Mouse (Mus musculus): ENCODE measurements around the gene Upk3b. TPM values are rescaled to one million over a fixed set of nuclear protein-coding genes. Genes with fewer than 3 reads are reported as not detected.
"Not testable (repeated sequence)": the region's sequence is repeated elsewhere in the genome, so short reads cannot be mapped to it uniquely, and the experiment has no call there.

Gene Upk3b
- polyA plus RNA-seq, 1 experiment from 2014 or later: not detected

DNA sequence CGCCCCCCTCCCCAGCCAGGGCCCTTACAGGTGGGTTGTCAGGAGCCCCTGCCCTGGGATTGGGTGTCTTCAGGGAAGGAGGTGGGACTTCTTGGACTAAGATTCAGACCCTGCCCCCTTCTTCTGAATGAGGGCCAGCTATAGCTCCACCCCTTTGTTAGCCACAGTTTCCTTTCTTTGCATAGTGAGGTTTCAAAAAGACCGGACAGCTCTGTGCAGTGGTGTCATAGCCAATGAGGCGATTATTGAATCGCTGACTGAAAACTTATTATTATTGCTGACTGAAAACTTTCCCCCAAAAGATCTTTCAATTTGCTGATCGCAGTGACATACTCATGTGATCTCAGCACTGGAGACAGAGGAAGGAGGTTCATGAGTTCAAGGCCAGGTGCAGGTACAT is 1.9 kb downstream of the Upk3b start:
- no peak overlapping the region for H3K27ac ChIP-seq
- no peaks in the 10 kb centered on the region for H3K9me3 ChIP-seq
- H3K27me3 ChIP-seq (replicated peaks): no peaks in the 10 kb centered on the region
- WGBS: 41% methylated on average over 5 of the region's 5 CpGs
- no peaks in the 10 kb centered on the region for H3K4me1 ChIP-seq
- H3K9ac ChIP-seq: no peak overlapping the region
- H3K36me3 ChIP-seq (replicated peaks): no peaks in the 10 kb centered on the region
- H3K4me3 ChIP-seq: no peak overlapping the region
- ATAC-seq (replicated peaks): no peak
- H3K4me2 ChIP-seq: no peak overlapping the region

DNA sequence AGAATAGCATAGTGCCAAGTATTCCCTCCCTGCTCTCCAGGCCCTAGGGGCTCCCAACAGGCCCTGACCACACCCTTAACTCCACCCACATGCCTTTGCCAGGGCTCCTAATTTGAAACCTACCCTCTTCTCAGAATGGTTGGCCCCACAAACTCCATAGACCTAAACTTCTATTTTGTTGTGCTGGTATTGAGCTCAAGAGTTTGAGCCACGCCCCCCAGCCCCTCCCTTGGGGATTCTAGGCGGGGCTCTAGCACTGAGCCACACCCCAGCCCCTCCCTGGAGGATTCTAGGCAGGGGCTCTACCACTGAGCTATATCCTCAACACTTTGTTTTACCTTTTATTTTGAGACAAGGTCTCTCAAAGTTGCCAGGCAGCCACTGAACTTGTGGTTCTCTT is 3.0 kb downstream of the Upk3b start:
- Histone ChIP-seq H3K9ac (no peak overlapping the region), H3K4me3 (no peak overlapping the region), H3K36me3 (replicated peaks) (no peaks in the 10 kb centered on the region), H3K4me2 (no peak overlapping the region), H3K27me3 (replicated peaks) (no peaks in the 10 kb centered on the region), H3K27ac (no peak overlapping the region), H3K9me3 (no peaks in the 10 kb centered on the region), H3K4me1 (no peaks in the 10 kb centered on the region)
- no peak for ATAC-seq (replicated peaks)
- 34% methylated on average over 2 of the region's 2 CpGs for WGBS

DNA sequence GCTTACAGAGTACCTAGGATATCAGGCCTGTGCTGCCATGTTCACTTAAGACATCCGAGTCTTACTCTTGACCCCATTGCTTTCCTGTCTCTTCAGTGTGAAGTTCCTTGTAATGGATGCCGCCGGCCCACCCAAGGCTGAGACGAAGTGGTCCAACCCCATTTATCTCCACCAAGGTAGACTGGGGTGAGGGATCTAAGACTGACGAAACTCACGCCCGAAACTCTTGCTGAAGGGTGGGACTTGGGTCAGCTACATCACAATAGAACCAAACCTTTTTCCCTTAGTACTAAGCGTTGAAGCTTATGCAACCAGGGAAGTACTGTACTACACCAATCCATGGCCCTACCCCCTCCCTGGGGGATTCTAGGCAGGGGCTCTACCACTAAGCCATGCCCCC is 3.4 kb downstream of the Upk3b start:
- Histone ChIP-seq H3K36me3 (replicated peaks) (no peaks in the 10 kb centered on the region), H3K27ac (no peak overlapping the region), H3K9me3 (no peaks in the 10 kb centered on the region), H3K27me3 (replicated peaks) (no peaks in the 10 kb centered on the region), H3K9ac (no peak overlapping the region), H3K4me2 (no peak overlapping the region), H3K4me3 (no peak overlapping the region), H3K4me1 (no peaks in the 10 kb centered on the region)
- ATAC-seq (replicated peaks): no peak
- WGBS: 94% methylated on average over 8 of the region's 8 CpGs

DNA sequence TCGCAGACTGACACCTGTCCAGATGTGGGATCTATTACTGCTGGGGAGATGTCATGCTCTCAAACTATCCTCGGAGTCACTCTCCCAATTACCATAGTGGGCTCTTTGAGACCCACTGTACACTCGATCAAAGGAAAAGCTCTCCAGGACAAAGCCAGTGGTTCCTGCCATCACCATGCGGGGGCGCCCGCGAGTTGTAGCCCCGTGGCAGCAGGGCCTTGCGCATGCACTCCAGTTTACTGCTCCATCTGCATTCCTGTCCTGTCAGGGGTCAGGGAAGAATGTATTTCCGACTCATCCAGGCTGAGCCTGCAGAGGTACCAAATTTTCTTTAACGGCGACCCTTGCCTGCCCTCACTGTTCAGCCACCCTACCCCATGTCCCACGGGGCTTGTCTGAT is 6.6 kb downstream of the Upk3b start:
- Histone ChIP-seq H3K4me1 (no peaks in the 10 kb centered on the region), H3K4me2 (no peak overlapping the region), H3K9ac (no peak overlapping the region), H3K27ac (no peak overlapping the region), H3K9me3 (no peaks in the 10 kb centered on the region), H3K27me3 (replicated peaks) (no peaks in the 10 kb centered on the region), H3K36me3 (replicated peaks) (no peaks in the 10 kb centered on the region), H3K4me3 (no peak overlapping the region)
- ATAC-seq (replicated peaks): no peak
- 77% methylated on average over 13 of the region's 13 CpGs for WGBS

DNA sequence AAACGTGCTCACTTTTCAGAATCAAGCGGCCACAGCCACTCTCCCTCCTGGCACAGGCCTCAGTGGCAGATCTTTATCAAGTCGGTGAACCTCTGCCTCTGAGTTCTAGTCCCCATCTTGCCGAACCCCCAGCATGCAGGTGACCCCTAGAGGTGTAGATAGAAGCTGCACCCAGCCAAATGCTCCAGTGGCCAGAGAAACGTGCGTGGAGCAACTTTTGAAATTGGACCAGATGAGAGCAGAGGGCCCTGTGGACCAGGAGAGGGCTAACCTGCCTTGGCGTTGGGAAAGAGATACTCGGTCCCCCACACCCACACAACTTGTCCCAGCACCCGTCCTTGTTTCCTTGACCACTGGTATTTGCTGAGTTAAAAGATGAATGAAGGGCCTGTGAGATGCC is 7.1 kb downstream of the Upk3b start:
- 42% methylated on average over 9 of the region's 9 CpGs for WGBS
- Histone ChIP-seq H3K27ac (no peak overlapping the region), H3K4me1 (no peaks in the 10 kb centered on the region), H3K9me3 (no peaks in the 10 kb centered on the region), H3K9ac (no peak overlapping the region), H3K27me3 (replicated peaks) (no peaks in the 10 kb centered on the region), H3K4me2 (no peak overlapping the region), H3K4me3 (no peak overlapping the region), H3K36me3 (replicated peaks) (no peaks in the 10 kb centered on the region)
- ATAC-seq (replicated peaks): no peak

DNA sequence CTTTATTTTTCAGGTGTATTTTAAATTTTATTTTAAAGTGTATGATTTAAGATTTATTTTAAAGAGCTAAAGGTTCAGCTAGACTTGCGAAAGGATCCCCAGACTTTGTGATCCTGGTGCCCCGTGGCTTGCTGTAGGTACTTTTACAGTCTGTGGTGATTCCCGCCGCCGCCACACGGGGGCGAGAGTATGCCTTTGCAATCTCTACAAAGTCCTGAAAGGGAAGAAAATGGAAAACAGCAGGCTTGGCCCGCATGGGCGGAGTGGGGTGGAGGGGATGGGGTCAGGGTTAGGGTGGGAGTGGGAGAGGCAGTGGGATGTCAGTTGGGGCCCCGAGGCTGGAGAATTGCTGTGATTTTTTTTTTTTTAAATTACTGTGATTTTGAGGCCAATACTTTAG is 7.7 kb downstream of the Upk3b start:
- Histone ChIP-seq H3K4me2 (no peak overlapping the region; the same call in 1 of the 2 replicates), H3K36me3 (replicated peaks) (no peaks in the 10 kb centered on the region), H3K9me3 (no peaks in the 10 kb centered on the region), H3K27ac (no peak overlapping the region), H3K27me3 (replicated peaks) (no peaks in the 10 kb centered on the region), H3K9ac (no peak overlapping the region), H3K4me3 (no peak overlapping the region), H3K4me1 (no peaks in the 10 kb centered on the region)
- no peak for ATAC-seq (replicated peaks)
- WGBS: 2% methylated on average over 10 of the region's 10 CpGs

DNA sequence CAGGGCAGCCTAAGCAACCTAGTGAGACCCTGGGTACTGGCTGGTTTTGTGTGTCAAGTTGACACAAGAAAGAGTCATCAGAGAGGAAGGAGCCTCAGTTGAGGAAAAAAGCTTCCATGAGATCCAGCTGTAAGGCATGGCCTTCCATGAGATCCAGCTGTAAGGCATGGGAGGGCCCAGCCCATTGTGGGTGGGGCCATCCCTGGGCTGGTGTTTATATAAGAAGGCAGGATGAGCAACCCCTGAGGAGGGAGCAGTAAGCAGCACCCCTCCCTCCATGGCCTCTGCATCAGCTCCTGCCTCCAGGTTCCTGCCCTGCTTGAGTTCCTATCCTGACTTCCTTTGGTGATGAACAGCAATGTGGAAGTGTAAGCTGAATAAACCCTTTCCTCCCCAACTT is 10.2 kb downstream of the Upk3b start:
- ATAC-seq (replicated peaks); H3K9me3 ChIP-seq; H3K27ac ChIP-seq; H3K4me1 ChIP-seq; H3K36me3 ChIP-seq (replicated peaks); H3K4me3 ChIP-seq; H3K4me2 ChIP-seq; H3K9ac ChIP-seq; H3K27me3 ChIP-seq (replicated peaks): not testable (repeated sequence)

DNA sequence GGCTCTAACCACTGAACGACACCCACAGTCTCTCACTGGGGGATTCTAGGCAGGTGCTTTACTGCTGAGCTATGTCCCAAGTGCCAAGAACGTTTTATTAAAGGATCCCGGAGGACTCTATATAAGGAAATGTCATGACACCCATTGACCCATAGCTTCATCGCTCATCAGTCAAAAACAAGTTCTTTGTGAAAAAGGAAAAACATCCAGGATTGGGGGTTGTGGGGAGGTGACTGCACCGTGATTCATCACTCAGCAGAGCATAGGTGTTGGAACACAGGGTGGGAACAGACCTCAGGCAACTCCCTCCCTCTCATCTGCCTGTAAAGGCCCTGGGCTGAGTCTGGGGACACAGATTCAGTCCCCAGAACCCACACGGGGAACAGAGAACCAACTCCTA is 11.6 kb downstream of the Upk3b start:
- Histone ChIP-seq H3K27me3 (replicated peaks) (no peaks in the 10 kb centered on the region), H3K36me3 (replicated peaks) (no peaks in the 10 kb centered on the region), H3K9me3 (no peaks in the 10 kb centered on the region), H3K9ac (no peak overlapping the region), H3K4me3 (no peak overlapping the region), H3K4me1 (peaks cover 8% of the 10 kb centered on the region; the same call in 1 of the 2 replicates), H3K27ac (no peak overlapping the region), H3K4me2 (no peak overlapping the region)
- no peak for ATAC-seq (replicated peaks)
- 78% methylated on average over 6 of the region's 6 CpGs for WGBS

DNA sequence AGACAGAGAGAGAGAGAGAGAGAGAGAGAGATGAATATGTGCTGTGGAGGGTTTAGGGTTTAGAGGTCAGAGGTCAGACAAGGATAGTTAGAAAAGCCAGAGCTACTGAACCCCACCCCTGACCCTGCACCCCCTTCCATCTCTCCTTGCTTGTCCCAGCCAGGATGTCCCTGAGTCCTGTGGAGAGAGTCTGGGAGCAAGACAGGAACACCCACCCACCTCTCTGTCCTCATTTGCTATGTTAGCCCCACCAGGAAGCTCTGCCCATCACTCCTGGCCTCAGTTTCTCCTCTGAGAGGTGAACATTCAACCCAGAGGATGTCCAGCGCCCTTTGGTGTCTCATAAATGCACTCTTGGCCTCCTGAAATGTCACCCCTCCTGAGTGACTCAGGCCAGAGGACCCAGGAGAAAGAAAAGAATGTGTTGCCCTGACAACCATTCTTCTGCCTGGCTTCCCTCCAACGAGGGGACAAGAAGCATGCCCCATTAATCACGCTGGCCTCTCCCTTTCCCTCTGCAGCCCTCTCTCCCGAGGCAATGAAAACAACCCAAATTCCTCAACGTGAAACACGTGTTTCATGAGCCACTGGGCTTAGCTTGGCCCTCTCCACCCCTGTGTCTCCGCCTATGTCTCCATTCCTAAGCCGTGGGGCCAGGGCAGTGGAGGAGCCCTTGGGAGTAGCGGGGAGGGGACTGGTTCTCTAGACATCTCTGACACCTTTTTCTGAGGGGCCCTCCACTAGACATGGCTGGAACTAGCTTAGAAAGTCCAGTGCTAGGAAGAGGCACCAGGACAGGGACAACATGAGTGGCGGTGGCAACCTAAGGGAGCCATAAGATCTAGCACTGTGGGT is 13.2 kb downstream of the Upk3b start:
- Histone ChIP-seq H3K9me3 (no peaks in the 10 kb centered on the region), H3K4me2 (no peak overlapping the region), H3K9ac (no peak overlapping the region), H3K4me1 (peaks cover 8% of the 10 kb centered on the region; the same call in 1 of the 2 replicates), H3K27ac (no peak overlapping the region), H3K27me3 (replicated peaks) (no peaks in the 10 kb centered on the region), H3K4me3 (no peak overlapping the region), H3K36me3 (replicated peaks) (no peaks in the 10 kb centered on the region)
- WGBS: 6% methylated on average over 10 of the region's 10 CpGs
- no peak for ATAC-seq (replicated peaks)

DNA sequence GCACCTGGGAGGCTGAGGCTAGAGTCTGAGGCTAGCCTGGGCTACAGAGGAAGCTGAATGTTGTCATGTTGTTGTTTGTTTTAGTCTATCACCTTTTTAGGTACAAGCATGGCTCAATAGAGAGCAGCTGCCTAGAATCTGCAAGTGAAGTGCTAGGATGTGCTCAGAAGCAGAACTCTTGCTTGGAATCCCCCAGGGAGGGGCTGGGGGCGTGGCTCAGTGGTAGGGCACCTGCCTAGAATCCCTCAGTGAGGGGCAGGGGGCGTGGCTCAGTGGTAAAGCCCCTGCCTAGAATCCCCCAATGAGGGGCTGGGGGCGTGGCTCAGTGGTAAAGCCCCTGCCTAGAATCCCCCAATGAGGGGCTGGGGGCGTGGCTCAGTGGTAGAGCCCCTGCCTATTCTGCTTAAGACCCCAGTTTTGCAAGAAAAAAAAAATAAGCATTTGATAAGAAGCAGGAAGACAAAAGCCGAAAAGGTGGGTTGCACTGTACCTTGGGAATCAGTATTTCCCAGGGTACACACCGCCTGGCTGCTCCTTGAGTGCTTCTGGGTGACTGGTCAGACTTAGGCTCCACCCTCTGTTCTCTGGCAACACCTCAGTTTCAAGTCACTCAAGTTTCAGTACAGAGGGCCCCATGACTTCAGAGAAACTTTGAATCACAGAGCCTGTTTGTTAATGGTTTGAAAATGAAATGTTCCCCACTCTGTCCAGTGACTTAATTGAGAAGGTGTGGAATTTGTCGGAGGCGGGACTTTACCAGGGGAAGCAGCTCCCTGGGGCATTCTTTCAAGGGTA is 14.8 kb downstream of the Upk3b start:
- Histone ChIP-seq H3K27me3 (replicated peaks) (no peaks in the 10 kb centered on the region), H3K9me3 (no peaks in the 10 kb centered on the region), H3K27ac (no peak overlapping the region), H3K4me3 (no peak overlapping the region), H3K4me1 (peaks cover 8% of the 10 kb centered on the region; the same call in 1 of the 2 replicates), H3K9ac (no peak overlapping the region), H3K36me3 (replicated peaks) (no peaks in the 10 kb centered on the region), H3K4me2 (no peak overlapping the region)
- no peak for ATAC-seq (replicated peaks)
- WGBS: 87% methylated on average over 8 of the region's 8 CpGs

DNA sequence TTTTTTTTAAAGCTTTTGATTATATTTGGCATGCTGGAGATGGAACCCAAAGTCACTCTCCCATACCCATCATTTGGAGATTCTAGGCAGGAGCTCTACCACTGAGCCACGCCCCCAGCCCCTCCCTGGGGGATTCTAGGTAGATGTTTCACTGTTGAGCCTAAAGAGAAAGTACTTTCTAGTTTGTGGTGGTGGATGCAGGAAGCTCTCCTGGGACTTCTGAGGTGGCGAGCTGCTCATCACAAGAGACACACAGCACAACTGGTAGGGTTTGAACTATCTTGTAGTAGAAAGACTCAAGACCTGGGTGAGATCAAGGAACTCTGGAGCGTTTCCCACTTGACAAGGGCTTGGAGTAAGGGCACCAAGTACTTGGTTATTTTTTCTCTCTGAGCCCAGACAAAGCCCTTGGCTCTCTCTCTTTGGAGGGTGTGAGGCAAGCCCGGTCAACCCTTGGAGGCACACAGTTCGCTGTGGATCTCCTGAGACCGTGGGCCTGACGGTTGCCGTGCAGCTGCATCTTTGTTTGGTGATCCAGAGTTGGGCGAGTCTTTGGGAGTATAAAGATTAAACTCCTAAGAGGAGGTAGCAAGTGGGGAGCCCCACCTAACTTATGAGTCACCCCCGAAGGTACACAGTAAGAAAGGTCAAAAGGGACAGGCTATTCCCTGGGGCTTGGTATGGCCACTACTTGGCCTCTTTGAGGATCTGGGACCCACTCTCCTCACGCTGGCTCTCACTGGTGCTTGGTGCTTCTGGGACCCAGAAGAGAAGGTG is 16.2 kb downstream of the Upk3b start, which contains the start of gene Upk3bl:
TSS of gene Upk3bl (plus strand) at position 192 of the 777 bp plus-strand sequence.
- H3K4me1 ChIP-seq: peaks cover 8% of the 10 kb centered on the region; the same call in 1 of the 2 replicates
- H3K27me3 ChIP-seq (replicated peaks): no peaks in the 10 kb centered on the region
- H3K9ac ChIP-seq: no peak within 1 kb of the TSS
- no peak for ATAC-seq (replicated peaks)
- no peak within 1 kb of the TSS for H3K4me3 ChIP-seq
- 93% methylated on average over 11 of the region's 11 CpGs for WGBS
- H3K9me3 ChIP-seq: no peaks in the 10 kb centered on the region
- H3K27ac ChIP-seq: no peak within 1 kb of the TSS
- H3K4me2 ChIP-seq: no peak within 1 kb of the TSS
- no peaks in the 10 kb centered on the region for H3K36me3 ChIP-seq (replicated peaks)

DNA sequence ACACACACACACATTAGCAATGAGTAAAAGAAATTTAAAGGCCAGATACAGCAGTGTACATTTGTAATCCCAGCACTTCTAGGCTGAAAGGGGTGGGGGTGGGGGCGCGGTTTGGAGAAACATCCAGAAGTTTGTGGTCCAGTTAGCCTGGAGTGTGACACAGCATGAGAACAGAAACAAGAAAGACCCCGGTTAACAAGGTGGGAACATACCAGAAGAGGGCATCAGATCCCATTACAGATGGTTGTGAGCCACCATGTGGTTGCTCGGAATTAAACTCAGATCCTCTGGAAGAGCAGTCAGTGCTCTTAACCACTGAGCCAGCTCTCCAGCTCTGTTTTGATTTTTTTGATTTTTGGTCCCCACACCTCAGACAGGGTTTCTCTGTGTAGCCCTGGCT is 17.8 kb downstream of the Upk3b start:
- H3K4me1 ChIP-seq: peaks cover 8% of the 10 kb centered on the region; the same call in 1 of the 2 replicates
- H3K9ac ChIP-seq: no peak overlapping the region
- no peak for ATAC-seq (replicated peaks)
- no peaks in the 10 kb centered on the region for H3K9me3 ChIP-seq
- H3K36me3 ChIP-seq (replicated peaks): no peaks in the 10 kb centered on the region
- no peak overlapping the region for H3K27ac ChIP-seq
- H3K4me2 ChIP-seq: no peak overlapping the region
- H3K4me3 ChIP-seq: no peak overlapping the region
- WGBS: 42% methylated on average over 4 of the region's 4 CpGs
- H3K27me3 ChIP-seq (replicated peaks): no peaks in the 10 kb centered on the region
